Mouse (Mus musculus) embryonic facial prominence, embryonic 15.5 days (tissue): Measurements from ENCODE around the gene Dock3. TPM values are rescaled to one million over a fixed set of nuclear protein-coding genes. Genes with fewer than 3 reads are reported as not detected.

Experiments
- ATAC-seq: fragments of 200-750 bp; cut with Nextera tagmentation; 2 replicates; pipeline ENCODE4 v1.8.0; 2017; ENCODE audit warnings: low read depth, moderate TSS enrichment; ENCODE audit not compliant: insufficient number of reproducible peaks, low FRiP score, low TSS enrichment
- H3K27ac ChIP-seq: fragments of 300-500 bp; sonication (generic); replicated peaks from 2 replicates; pipeline ENCODE4 v1.5.1; 2015; ENCODE audit warnings: mild to moderate bottlenecking, inconsistent platforms
- H3K27me3 ChIP-seq: fragments of 300-500 bp; sonication (generic); 2 replicates; pipeline ENCODE4 v1.6.1; 2015; ENCODE audit warnings: inconsistent platforms
- H3K36me3 ChIP-seq: fragments of 300-500 bp; sonication (generic); 2 replicates; pipeline ENCODE4 v1.6.1; 2015; ENCODE audit warnings: mild to moderate bottlenecking, inconsistent platforms
- H3K4me1 ChIP-seq: fragments of 300-500 bp; sonication (generic); 2 replicates; pipeline ENCODE4 v1.6.1; 2015; ENCODE audit warnings: inconsistent platforms
- H3K4me2 ChIP-seq: fragments of 300-500 bp; sonication (generic); replicated peaks from 2 replicates; pipeline ENCODE4 v1.6.1; 2015; ENCODE audit warnings: mild to moderate bottlenecking, inconsistent platforms
- H3K4me3 ChIP-seq: fragments of 300-500 bp; sonication (generic); replicated peaks from 2 replicates; pipeline ENCODE4 v1.5.1; 2015; ENCODE audit warnings: mild to moderate bottlenecking, inconsistent platforms
- H3K9ac ChIP-seq: fragments of 300-500 bp; sonication (generic); 2 replicates; pipeline ENCODE4 v1.6.1; 2015; ENCODE audit warnings: inconsistent platforms
- H3K9me3 ChIP-seq: fragments of 300-500 bp; sonication (generic); replicated peaks from 2 replicates; pipeline ENCODE4 v1.6.1; 2016; ENCODE audit warnings: inconsistent platforms
- WGBS: fragments of 180-500 bp; shearing (Covaris S2); methylation state at CpG from one replicate; pipeline ENCODE4 v1.1.7; 2015; 5-methylcytosine and 5-hydroxymethylcytosine counted together
- polyA plus RNA-seq: library from polyadenylated mRNA; unstranded; fragments of >200 nt; fragmentation: Nextera tagmentation; extraction: Ambion mirVana; gene quantifications from 2 replicates; pipeline ENCODE4 v1.2.1, GENCODE M21; 2015

Gene Dock3
- polyA plus RNA-seq, 1 experiment from 2014 or later = 0.56 TPM

DNA sequence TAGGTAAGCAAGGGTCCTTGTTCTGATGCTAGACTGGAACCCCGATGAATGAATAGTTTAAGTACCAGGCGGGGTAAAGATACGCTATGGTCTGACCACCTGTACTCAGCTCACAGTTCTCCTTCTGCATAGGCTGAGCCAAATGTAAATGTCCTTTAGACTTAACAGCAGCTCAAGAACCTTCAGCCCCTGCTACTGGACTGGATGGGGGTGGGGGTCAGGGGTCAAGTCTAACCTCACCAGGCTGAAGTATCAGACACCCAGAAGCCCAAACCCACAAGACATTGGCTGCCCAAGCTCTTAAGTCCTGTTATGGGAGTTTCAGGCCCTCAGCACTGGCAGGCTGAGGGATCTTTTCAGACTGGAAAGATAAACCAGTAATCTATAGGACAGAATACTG, 343.4 kb downstream of the Dock3 start:
- WGBS = 93% methylated on average over 3 of the region's 3 CpGs
- H3K4me3 ChIP-seq = no peak overlapping the region
- H3K36me3 ChIP-seq = peaks cover 30% of the 10 kb centered on the region

DNA sequence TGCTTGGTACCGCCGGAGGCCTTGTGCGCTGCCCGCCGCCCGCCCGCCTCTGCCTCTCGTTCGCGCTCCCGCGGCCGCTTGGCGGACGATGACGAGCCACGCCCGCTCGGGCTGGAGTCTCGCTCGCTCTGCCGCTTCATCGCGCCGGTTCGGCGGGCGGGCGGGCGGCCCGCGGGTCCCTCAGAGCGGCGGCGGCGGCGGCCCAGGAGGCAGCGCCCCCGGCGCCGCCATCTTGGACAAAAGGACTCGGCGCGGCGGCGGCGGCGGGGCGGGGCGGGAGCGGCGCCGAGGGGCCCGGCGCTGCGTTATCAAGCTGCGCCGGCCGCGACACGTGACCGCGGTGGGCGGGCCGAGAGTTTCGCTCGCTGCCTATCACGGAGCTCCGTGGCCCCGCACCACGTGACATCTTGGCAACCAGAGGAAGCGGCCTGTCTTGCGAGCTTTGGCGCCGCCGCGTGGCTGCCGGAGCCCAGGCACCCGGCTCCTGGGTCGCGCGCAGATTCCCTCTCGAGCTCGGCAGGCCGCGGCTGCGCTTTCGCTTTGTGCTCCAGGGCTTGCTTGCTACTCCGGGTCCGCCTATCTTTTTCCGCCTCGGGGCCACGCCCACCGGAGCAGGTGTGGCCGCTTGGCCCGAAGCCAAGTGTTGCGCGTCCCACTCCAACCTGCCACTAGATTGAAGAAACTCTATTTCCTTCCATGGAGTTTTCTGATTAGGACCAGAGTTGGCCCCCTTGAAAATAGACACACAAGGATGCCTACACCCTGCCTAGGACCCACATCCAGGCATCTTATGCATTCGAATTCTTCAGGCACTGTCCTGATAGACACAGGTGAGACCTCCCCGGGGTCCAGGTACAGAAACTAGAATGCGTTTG, 344.6 kb downstream of the Dock3 start, which contains the start of gene Rbm15b:
TSS of gene Rbm15b (minus strand) at position 601 of the 875 bp plus-strand sequence.
- Histone ChIP-seq H3K36me3 (peaks cover 42% of the 10 kb centered on the region), H3K27me3 (no peaks in the 10 kb centered on the region), H3K4me2 (peak within 1 kb of the TSS; percentile 97), H3K9me3 (no peaks in the 10 kb centered on the region), H3K4me3 (peak within 1 kb of the TSS; percentile 89), H3K4me1 (peaks cover 71% of the 10 kb centered on the region), H3K9ac (peak within 1 kb of the TSS; percentile 90), H3K27ac (peak within 1 kb of the TSS; percentile 87)
- ATAC-seq = peak; percentile 76
- 3% methylated on average over 77 of the region's 101 CpGs for WGBS

More for the DNA sequence above, 343.4 kb downstream of the Dock3 start:
- Histone ChIP-seq H3K9ac (no peak overlapping the region), H3K4me1 (peaks cover 66% of the 10 kb centered on the region), H3K27me3 (no peaks in the 10 kb centered on the region), H3K27ac (no peak overlapping the region), H3K4me2 (no peak overlapping the region), H3K9me3 (no peaks in the 10 kb centered on the region)
- ATAC-seq = no peak

DNA sequence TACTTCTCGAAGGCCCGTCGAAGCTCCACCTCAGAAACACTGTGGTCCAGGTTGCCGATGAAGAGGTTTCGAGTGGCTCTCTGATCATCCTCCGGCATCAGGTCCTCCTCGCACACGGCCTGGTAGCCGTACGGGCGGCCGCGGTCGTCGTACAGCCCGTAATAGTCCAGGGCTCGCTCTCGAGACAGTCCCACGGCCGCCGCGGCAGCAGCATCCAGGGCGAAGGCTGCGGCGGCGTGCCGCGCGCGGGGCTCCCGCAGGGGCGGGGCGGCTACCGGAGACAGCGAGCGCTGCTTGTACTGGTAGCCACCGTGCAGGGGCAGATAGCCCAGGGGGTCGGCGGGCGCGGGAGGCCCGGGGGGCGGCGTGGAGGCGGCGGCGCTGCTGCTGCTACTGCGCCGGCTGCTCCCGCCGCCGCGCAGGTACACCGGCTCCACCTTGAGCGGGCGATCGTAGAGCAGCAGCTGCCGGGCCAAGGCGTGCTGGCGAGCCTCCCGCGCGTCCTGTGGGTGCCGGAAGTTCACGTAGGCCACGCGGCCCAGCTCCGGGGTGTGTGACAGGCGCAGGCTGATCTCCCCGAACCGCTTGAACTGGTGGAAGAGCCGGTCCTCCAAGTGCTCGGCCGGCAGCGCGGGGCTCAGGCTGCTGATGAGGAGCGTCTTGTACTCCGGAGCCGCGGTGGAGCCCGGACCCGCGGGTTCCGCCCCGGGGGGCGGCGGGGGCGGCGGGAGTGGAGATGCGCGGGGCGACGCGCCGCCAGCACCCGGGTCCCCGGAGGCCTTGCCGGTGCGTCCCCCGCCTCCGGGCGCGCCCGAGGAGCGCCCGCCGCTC, 345.6 kb downstream of the Dock3 start:
- peaks cover 77% of the 10 kb centered on the region for H3K4me1 ChIP-seq
- H3K9me3 ChIP-seq = no peaks in the 10 kb centered on the region
- ATAC-seq = no peak
- H3K36me3 ChIP-seq = peaks cover 50% of the 10 kb centered on the region
- peak overlapping the region; percentile 97 for H3K4me2 ChIP-seq
- H3K27me3 ChIP-seq = no peaks in the 10 kb centered on the region
- peak overlapping the region; percentile 90 for H3K9ac ChIP-seq
- H3K27ac ChIP-seq = peak overlapping the region; percentile 87
- H3K4me3 ChIP-seq = peak overlapping the region; percentile 89
- WGBS = 1% methylated on average over 69 of the region's 107 CpGs

DNA sequence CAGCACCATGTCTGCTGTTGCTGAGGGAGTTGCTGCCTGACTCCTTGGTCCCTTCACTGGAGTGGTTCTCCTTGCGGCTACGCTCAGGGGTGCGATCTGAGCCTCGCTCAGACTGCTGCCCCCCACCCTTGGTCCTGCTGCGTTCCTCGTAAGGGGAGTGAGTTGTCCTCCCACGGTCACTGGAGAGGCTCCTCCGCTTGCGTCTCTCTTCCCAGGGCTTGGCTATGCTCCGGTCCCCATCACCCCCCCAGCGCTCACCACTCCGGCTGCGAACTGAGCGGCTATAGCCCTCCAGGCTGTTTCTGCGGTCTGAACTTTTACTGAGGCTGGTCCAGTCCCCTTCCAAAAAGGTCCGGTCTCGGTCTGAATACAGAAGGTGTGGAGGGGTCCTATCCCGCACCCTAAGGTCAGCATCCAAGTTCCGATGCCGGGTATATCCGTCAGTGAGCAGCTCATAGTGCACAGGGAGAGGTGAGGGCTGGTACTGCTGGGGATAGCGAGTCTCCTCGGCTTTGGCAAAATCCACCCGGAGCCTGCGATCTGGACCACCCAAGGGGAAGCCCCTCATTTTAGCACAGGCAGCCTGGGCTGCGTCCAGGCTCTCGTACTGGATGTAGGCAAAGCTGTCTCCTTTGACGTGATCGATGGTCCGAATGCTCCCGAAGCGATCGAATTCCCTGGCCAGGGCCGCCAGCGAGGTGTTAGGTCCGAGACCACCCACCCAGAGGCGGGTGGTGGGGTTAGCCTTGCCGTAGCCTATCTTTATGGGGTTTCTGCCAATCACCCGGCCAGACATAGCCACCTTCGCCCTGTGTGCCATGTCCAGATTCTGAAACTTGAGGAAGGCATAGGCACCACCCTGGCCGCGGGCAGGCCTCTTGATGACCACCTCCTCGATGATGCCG, 346.5 kb downstream of the Dock3 start:
- H3K9me3 ChIP-seq = no peaks in the 10 kb centered on the region
- peaks cover 52% of the 10 kb centered on the region for H3K36me3 ChIP-seq
- peak overlapping the region; percentile 90 for H3K9ac ChIP-seq
- 17% methylated on average over 44 of the region's 44 CpGs for WGBS
- ATAC-seq = no peak
- peak overlapping the region; percentile 89 for H3K4me3 ChIP-seq
- H3K4me1 ChIP-seq = peaks cover 69% of the 10 kb centered on the region
- no peaks in the 10 kb centered on the region for H3K27me3 ChIP-seq
- peak overlapping the region; percentile 87 for H3K27ac ChIP-seq
- H3K4me2 ChIP-seq = peak overlapping the region; percentile 97

DNA sequence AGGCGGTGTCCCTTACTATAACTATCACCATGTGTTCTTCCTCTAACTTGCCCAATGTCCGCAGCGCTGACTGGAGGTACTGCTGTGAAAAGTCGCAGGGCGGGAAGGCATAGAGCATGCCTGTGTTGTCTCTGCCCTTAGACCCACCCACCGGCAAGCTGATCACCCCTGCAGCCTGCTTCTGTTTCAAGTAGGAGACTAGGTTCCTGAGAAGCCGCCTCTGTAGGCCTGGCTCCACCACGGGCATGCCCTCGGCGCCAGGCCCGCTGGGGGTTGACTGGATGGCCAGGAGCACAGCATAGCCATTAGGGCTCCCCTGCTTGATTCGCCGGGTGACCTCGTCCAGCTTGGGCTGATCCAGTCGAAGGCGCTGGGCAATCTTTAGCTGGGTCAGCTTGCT, 347.4 kb downstream of the Dock3 start:
- H3K27ac ChIP-seq = 0 out of 2 replicates have a peak overlapping the region, but pooled peaks have one; percentile 3
- peak overlapping the region; percentile 97 for H3K4me2 ChIP-seq
- peaks cover 60% of the 10 kb centered on the region for H3K4me1 ChIP-seq
- ATAC-seq = no peak
- no peaks in the 10 kb centered on the region for H3K9me3 ChIP-seq
- 25% methylated on average over 16 of the region's 16 CpGs for WGBS
- H3K36me3 ChIP-seq = peaks cover 48% of the 10 kb centered on the region
- H3K9ac ChIP-seq = no peak overlapping the region
- peak overlapping the region; percentile 89 for H3K4me3 ChIP-seq
- H3K27me3 ChIP-seq = no peaks in the 10 kb centered on the region

DNA sequence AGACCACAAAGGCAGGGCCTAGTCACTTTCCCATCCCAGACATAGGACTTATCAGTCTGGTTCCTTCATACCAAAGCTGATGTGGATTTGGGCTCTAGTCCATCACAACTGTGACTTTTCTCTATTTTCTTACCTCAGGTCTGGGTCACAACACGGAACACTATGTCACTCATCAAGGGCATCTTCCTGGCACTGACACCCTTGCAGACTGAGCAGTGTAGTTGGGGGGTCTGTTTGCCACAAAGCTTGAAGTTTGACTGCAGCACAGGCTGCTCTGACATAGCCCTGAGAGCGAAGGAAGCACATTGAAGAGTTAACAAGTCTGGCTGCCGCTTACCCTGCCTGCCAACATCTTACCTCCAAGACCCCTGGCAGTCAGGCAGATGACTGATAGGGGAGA, 348.6 kb downstream of the Dock3 start:
- no peak for ATAC-seq
- peaks cover 50% of the 10 kb centered on the region for H3K4me1 ChIP-seq

DNA sequence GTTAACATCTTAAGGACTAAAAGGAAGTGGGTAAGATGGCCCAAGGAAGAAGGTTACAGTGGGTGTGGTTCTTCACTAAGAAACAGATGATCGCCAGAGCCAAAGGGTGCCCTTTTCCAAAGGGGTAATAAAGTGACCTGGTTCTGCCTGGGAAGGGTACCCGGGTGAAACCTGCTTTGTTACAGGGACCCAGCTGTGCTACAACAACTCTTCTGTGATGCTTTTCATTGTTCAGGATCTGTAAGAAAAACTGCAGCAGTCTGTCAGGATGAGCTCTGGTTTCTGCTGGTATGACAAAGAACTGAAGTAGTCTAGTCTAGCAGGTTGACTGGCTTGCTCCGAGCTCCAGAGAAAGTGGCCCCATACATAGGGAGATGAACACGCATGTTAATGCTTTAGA, 349.5 kb downstream of the Dock3 start:
- no peaks in the 10 kb centered on the region for H3K27me3 ChIP-seq
- no peak overlapping the region for H3K4me3 ChIP-seq
- WGBS = 71% methylated on average over 4 of the region's 4 CpGs
- peaks cover 50% of the 10 kb centered on the region for H3K36me3 ChIP-seq
- H3K27ac ChIP-seq = peak overlapping the region; percentile 17; the same call in 1 of the 2 replicates
- H3K9ac ChIP-seq = no peak overlapping the region
- no peaks in the 10 kb centered on the region for H3K9me3 ChIP-seq
- H3K4me1 ChIP-seq = peaks cover 42% of the 10 kb centered on the region
- ATAC-seq = no peak
- H3K4me2 ChIP-seq = no peak overlapping the region

More for the DNA sequence above, 348.6 kb downstream of the Dock3 start:
- Histone ChIP-seq H3K4me2 (peak overlapping the region; percentile 22), H3K36me3 (peaks cover 46% of the 10 kb centered on the region), H3K27ac (no peak overlapping the region), H3K4me3 (peak overlapping the region; percentile 13), H3K9ac (no peak overlapping the region), H3K27me3 (no peaks in the 10 kb centered on the region), H3K9me3 (no peaks in the 10 kb centered on the region)
- WGBS = 74% methylated on average over 3 of the region's 3 CpGs

DNA sequence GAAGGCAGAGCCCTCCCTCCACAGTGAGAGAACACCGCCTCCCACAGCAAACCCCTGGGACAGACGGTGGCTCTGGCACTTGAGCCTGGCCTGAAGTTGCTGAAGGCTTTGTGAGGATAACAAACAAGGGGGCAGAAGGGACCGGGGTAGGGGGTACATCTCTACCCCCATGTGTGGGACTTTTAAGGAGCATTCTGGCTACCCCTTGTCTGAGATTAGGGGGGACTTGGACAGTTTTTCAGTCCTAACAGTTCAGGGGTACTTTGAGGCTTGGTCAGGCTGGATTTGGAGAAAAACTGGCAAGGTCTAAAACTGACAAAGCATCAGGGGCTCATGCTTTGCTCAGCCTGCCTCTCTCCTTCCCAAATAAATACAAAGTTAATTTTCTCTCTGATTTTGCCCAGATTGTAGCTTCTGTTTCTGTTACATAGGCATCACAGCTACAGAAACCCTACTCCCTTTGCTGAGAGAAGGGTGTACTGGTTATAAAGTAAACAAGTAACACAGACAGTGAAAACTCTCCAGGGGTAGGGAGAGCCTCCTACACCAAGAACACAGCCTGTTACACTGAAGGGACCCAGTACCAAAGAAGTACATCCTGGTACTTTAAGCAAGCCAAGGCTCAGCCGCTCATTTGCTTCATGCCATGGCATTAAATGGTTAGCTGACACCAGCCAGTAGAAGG, 350.5 kb downstream of the Dock3 start:
- H3K4me2 ChIP-seq = no peak overlapping the region
- peaks cover 59% of the 10 kb centered on the region for H3K36me3 ChIP-seq
- no peaks in the 10 kb centered on the region for H3K27me3 ChIP-seq
- H3K9ac ChIP-seq = no peak overlapping the region
- no peaks in the 10 kb centered on the region for H3K9me3 ChIP-seq
- peak overlapping the region; percentile 17; the same call in 1 of the 2 replicates for H3K27ac ChIP-seq
- ATAC-seq = no peak
- 56% methylated on average over 4 of the region's 4 CpGs for WGBS
- no peak overlapping the region for H3K4me3 ChIP-seq
- peaks cover 42% of the 10 kb centered on the region for H3K4me1 ChIP-seq

DNA sequence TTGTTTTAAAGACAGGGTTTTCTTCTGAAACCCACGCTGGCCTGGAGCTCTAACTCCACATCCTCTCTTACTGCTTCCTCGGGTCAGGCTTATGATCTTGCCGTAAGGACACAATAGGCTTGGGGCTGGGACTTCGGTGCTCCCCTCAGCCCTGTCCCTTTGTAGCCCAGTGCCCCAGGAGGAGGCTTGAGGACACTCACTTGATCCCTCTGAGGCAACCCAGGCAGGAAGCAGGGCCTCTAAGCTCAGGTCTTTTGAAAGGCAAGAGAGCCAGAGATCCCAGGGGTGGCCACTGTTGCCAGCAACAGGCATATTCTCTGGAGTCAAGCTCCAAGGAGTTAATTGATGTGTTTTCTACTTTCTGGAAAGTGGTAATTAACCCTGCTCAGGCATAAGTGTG, 352.2 kb downstream of the Dock3 start:
- Histone ChIP-seq H3K27me3 (no peaks in the 10 kb centered on the region), H3K27ac (peak overlapping the region; percentile 36; the same call in 1 of the 2 replicates), H3K9ac (no peak overlapping the region), H3K4me3 (no peak overlapping the region), H3K4me1 (peaks cover 26% of the 10 kb centered on the region), H3K9me3 (no peaks in the 10 kb centered on the region), H3K4me2 (no peak overlapping the region), H3K36me3 (peaks cover 74% of the 10 kb centered on the region)
- WGBS = 73% methylated on average over 4 of the region's 4 CpGs
- 0 out of 2 replicates have a peak, but pooled peaks have one; percentile 55 for ATAC-seq

DNA sequence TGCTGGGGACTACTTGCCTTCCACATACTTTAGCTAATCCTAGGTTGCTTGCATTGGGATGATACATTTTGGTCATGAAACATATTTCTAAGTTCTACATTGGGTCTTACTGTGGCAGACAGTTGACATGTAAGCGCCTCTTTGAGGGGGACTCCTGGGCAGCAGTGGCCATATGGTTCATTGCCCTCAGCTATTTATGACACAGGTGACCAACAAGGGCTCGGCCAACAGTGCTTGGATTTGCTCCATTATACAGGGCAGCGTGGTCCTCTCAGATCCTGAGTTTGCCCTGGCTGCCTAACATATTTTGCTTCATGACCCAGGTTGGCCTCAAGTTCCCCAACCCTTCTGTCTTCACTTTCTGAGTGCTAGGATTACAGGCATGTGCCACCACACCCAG, 355.0 kb downstream of the Dock3 start:
- WGBS = 96% methylated on average over 3 of the region's 3 CpGs
- ATAC-seq = no peak
- no peak overlapping the region for H3K27ac ChIP-seq
- no peak overlapping the region for H3K9ac ChIP-seq
- peaks cover 4% of the 10 kb centered on the region; the same call in 1 of the 2 replicates for H3K4me1 ChIP-seq
- H3K36me3 ChIP-seq = peaks cover 64% of the 10 kb centered on the region
- H3K27me3 ChIP-seq = no peaks in the 10 kb centered on the region
- no peaks in the 10 kb centered on the region for H3K9me3 ChIP-seq
- no peak overlapping the region for H3K4me3 ChIP-seq
- no peak overlapping the region for H3K4me2 ChIP-seq
